Mouse (Mus musculus) bone marrow, adult 2 months (tissue): Measurements from ENCODE around the gene Ptrh1. TPM values are rescaled to one million over a fixed set of nuclear protein-coding genes. Genes with fewer than 3 reads are reported as not detected.

Experiments
- H3K27ac ChIP-seq: fragments of 200-500 bp; 2 replicates; pipeline ENCODE4 v1.5.1; 2012; ENCODE audit warnings: low read depth, mild to moderate bottlenecking, control low read depth, inconsistent platforms, low read length; ENCODE audit not compliant: control insufficient read depth, poor library complexity, insufficient read depth
- H3K4me1 ChIP-seq: fragments of 200-500 bp; 2 replicates; pipeline ENCODE4 v1.6.1; 2011; ENCODE audit warnings: low read length; ENCODE audit not compliant: control insufficient read depth, insufficient read depth
- H3K4me3 ChIP-seq: fragments of 200-500 bp; replicated peaks from 2 replicates; pipeline ENCODE3; 2011; ENCODE audit warnings: mild to moderate bottlenecking, low read depth, low read length, control low read depth; ENCODE audit not compliant: control insufficient read depth
- CTCF ChIP-seq: fragments of 200-500 bp; IDR thresholded peaks from 2 replicates; pipeline ENCODE4 v1.5.1; 2011; ENCODE audit warnings: low read length, control low read depth; ENCODE audit not compliant: control insufficient read depth, insufficient read depth
- POLR2A ChIP-seq: fragments of 200-500 bp; IDR thresholded peaks from 2 replicates; pipeline ENCODE4 v1.6.1; 2011; ENCODE audit warnings: low read depth, mild to moderate bottlenecking, control low read depth, low read length, borderline replicate concordance; ENCODE audit not compliant: control insufficient read depth
- WGBS: fragments of 180-500 bp; shearing (Covaris S2); methylation state at CpG from one replicate; pipeline ENCODE4 v1.1.7; 2018; 5-methylcytosine and 5-hydroxymethylcytosine counted together
- polyA plus RNA-seq: library from polyadenylated mRNA; stranded (reverse); fragments of >200 nt; gene quantifications from 2 replicates; pipeline ENCODE4 v1.2.4, GENCODE M21; 2011; ENCODE audit warnings: low replicate concordance; ENCODE audit not compliant: missing spikeins, insufficient read depth, insufficient read length

Ptrh1 gene
- polyA plus RNA-seq, 1 experiment: 2.7 TPM

DNA sequence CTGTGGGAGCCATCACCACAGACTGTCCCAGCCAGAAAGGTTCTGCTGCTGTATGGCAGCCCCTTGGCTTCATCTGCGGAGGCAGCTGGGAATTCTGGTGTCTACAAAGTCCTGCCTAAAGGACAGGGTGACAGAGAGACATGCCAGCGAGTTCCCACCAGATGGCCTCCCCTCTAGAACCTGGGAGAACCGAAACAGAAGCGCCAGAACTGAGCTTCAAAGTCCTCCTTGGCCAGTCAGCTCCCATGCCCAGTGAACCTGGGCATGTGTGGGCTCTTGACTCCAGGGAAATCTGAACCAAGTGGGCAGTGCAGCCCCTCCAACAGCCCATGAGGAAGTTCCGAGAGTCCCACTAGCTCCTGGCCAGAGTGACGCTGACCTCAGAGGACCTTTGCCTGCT lies 47.1 kb downstream of the Ptrh1 start:
- H3K4me1 ChIP-seq: peaks cover 2% of the 10 kb centered on the region; the same call in 1 of the 2 replicates

DNA sequence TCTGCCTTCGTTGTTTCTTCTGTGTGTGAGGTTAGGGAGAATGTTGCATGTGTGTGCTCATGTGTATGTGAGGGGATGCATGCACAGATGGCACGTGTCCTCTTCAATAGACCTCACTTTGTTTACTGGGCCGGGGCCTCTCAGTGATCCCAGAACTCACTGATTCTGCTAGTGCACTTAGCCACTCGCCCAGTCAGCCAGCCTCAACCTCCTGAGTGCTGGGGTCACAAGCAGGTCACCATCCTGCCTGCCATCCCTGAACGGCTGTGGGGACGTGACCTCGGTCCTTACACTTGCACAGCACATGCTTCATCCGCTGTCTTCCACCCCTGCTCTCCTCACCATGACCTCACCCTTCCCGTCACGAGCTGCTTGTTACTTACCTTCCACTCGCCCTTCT lies 47.6 kb downstream of the Ptrh1 start:
- H3K4me1 ChIP-seq: peaks cover 2% of the 10 kb centered on the region; the same call in 1 of the 2 replicates
- no peak overlapping the region for H3K4me3 ChIP-seq
- WGBS: 77% methylated on average over 11 of the region's 11 CpGs
- TF ChIP-seq POLR2A (no peak), CTCF (no peak)
- H3K27ac ChIP-seq: no peak overlapping the region

More for the DNA sequence above, 47.1 kb downstream of the Ptrh1 start:
- 78% methylated on average over 6 of the region's 6 CpGs for WGBS
- TF ChIP-seq CTCF (no peak), POLR2A (no peak)
- peak overlapping the region; percentile 23; the same call in 1 of the 2 replicates for H3K27ac ChIP-seq
- no peak overlapping the region for H3K4me3 ChIP-seq

DNA sequence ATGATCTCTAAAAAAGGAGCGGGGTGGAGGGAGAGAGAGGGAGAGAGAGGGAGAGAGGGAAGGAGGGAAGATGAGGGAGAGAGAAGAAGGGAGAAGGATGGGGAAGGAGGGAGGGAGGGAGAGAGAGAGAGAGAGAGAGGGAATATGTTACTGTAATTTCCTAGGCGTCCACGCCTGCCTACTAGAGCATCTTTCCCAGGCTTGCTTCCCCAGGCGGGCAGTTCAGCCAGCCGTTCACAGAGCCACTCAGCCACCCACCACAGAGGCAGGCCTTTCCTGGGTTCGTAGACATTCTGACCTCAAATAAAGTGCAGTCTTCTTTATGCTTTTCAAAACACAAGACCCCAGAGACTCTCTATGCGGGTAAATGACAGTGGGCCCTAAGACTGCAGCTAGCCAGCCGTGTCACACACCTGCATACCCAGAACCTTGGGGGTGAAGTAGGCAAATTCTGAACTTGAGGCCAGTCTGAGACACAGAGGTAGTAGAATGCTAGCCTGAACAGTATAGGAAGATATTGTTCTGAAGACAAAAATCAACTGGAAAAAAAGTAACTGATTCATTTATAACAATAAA lies 48.1 kb downstream of the Ptrh1 start:
- Histone ChIP-seq H3K4me3 (no peak overlapping the region), H3K27ac (no peak overlapping the region; the same call in 1 of the 2 replicates), H3K4me1 (peaks cover 2% of the 10 kb centered on the region; the same call in 1 of the 2 replicates)
- TF ChIP-seq CTCF (no peak), POLR2A (no peak)
- 71% methylated on average over 8 of the region's 8 CpGs for WGBS

DNA sequence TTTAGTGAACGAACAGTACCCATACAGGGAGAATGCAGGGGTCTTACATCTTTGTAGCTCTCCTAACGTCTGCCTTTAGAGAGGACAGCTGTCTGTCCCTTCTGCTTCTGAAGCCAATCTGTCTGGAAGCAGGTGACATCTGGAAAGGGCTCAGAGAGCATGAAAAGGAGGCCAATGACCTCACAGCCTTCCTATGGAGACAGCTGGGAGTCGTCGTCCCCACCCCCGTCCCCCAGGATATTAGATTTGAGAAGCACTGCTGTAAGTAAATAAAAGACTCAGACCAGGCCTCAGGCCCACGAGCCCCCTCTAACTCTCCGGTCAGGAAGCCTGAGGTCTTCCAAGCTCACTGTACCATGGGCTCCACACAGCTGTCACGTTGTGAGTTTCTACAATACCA lies 48.6 kb downstream of the Ptrh1 start:
- H3K4me3 ChIP-seq: no peak overlapping the region
- TF ChIP-seq CTCF: no peak
- TF ChIP-seq POLR2A: no peak
- H3K4me1 ChIP-seq: peaks cover 2% of the 10 kb centered on the region; the same call in 1 of the 2 replicates
- peak overlapping the region; percentile 12; the same call in 1 of the 2 replicates for H3K27ac ChIP-seq
- WGBS: 82% methylated on average over 8 of the region's 8 CpGs

DNA sequence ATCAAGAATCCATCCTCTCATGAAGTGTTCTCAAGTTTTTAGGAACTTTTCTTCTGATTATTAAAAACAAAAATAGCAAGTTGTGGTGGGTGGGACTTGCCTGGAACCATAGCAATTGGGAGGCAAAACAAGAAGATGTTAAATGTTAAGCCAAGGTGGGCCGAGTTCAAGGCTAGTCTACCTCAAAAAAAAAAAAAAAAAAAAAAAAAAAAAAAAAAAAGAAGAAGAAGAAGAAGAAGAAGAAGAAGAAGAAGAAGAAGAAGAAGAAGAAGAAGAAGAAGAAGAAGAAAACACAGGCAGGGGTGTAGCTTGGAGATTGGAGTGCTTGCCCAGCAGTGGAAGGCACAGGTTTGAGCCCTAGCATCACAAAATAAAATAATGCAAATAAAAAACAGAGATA lies 49.2 kb downstream of the Ptrh1 start:
- Histone ChIP-seq H3K27ac (no peak overlapping the region), H3K4me1 (peaks cover 2% of the 10 kb centered on the region; the same call in 1 of the 2 replicates), H3K4me3 (no peak overlapping the region)
- TF ChIP-seq POLR2A (no peak), CTCF (no peak)
- WGBS: 67% methylated on average over 1 of the region's 1 CpGs

DNA sequence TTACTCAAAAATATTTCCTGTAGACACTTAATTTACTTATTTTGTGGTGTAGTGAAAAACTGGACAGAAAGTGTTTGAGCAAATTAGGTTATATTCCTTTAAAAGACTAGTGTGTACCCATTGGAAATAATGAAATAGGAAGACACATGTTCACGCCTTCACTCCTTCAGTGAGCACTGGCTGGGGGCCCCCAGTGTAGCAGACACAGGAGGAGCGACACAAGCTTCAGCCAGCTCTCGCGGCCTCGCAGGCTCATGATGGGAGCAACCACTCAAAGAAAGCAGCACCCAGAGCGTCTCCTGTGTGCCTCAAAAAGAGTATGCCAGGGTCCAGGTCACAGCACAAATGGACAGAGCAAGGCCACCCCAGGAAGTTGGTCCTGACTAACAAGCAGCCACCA lies 50.2 kb downstream of the Ptrh1 start:
- 83% methylated on average over 6 of the region's 6 CpGs for WGBS

More for the DNA sequence above, 50.2 kb downstream of the Ptrh1 start:
- Histone ChIP-seq H3K27ac (no peak overlapping the region), H3K4me1 (peaks cover 2% of the 10 kb centered on the region; the same call in 1 of the 2 replicates), H3K4me3 (no peak overlapping the region)
- TF ChIP-seq POLR2A (no peak), CTCF (no peak)

Other genes starting within 250 kb of the Ptrh1 start
- 5.4 and 9.7 TPM in 2 replicates for gene Fam102a, start 240.5 kb upstream of the Ptrh1 start, polyA plus RNA-seq
- gene Dpm2, start 204.9 kb upstream of the Ptrh1 start, polyA plus RNA-seq: 27.7 and 54.8 TPM in 2 replicates
- gene Pip5kl1, start 201.0 kb upstream of the Ptrh1 start, polyA plus RNA-seq: not detected in 2 replicates
- not detected in 2 replicates for gene 9430097D07Rik, start 200.1 kb upstream of the Ptrh1 start, polyA plus RNA-seq
- 8.6 and 18.7 TPM in 2 replicates for gene St6galnac4, start 188.7 kb upstream of the Ptrh1 start, polyA plus RNA-seq
- gene St6galnac6, start 176.1 kb upstream of the Ptrh1 start, polyA plus RNA-seq: 13.3 and 25.7 TPM in 2 replicates
- 4.0 and 9.1 TPM in 2 replicates for gene Ak1, start 154.0 kb upstream of the Ptrh1 start, polyA plus RNA-seq
- gene Eng, start 129.2 kb upstream of the Ptrh1 start, polyA plus RNA-seq: 8.4 and 11.3 TPM in 2 replicates
- gene Fpgs, start 71.6 kb upstream of the Ptrh1 start, polyA plus RNA-seq: 14.9 and 24.4 TPM in 2 replicates
- gene Cdk9, start 62.7 kb upstream of the Ptrh1 start, polyA plus RNA-seq: 105 and 154 TPM in 2 replicates
- gene Sh2d3c, start 54.7 kb upstream of the Ptrh1 start, polyA plus RNA-seq: 23.3 and 51.8 TPM in 2 replicates
- not detected in 2 replicates for gene 6330409D20Rik, start 34.8 kb upstream of the Ptrh1 start, polyA plus RNA-seq
- 9.2 and 13.6 TPM in 2 replicates for gene Tor2a, start 18.6 kb upstream of the Ptrh1 start, polyA plus RNA-seq
- gene Ttc16, start 153 bp upstream of the Ptrh1 start, polyA plus RNA-seq: 1.1 and 1.5 TPM in 2 replicates
- gene Cfap157, start 8.6 kb downstream of the Ptrh1 start, polyA plus RNA-seq: not detected in 2 replicates
- gene Stxbp1, start 71.5 kb downstream of the Ptrh1 start, polyA plus RNA-seq: 2.5 and 3.2 TPM in 2 replicates
- 2.1 and 9.9 TPM in 2 replicates for gene Fam129b, start 100.3 kb downstream of the Ptrh1 start, polyA plus RNA-seq
- 32.7 and 113 TPM in 2 replicates for gene Rpl12, start 185.8 kb downstream of the Ptrh1 start, polyA plus RNA-seq
- 2.3 and 4.1 TPM in 2 replicates for gene Lrsam1, start 185.8 kb downstream of the Ptrh1 start, polyA plus RNA-seq
- 6.4 and 6.7 TPM in 2 replicates for gene Slc2a8, start 206.3 kb downstream of the Ptrh1 start, polyA plus RNA-seq